Mouse (Mus musculus) adrenal gland, postnatal 10 days (tissue): ENCODE data around the gene Mnat1. TPM values are rescaled to one million over a fixed set of nuclear protein-coding genes. Genes with fewer than 3 reads are reported as not detected.
A peak's percentile ranks its signal among the peaks of the same experiment; 100 is the strongest.
"Not testable (repeated sequence)": the region's sequence is repeated elsewhere in the genome, so short reads cannot be mapped to it uniquely, and the experiment has no call there.

ENCODE experiments used
- DNase-seq: peaks from one replicate; pipeline ENCODE4 v3.0.0; 2021; ENCODE audit warnings: mixed read lengths
- long read RNA-seq, 2 experiments: library from polyadenylated mRNA; stranded (forward); transcript quantifications; one replicate each; pipeline ENCODE4 v2.0.0; 2021
- total RNA-seq, 2 experiments: library from RNA; stranded (reverse); gene quantifications; 2 replicates each; pipeline ENCODE4 v1.2.3; 2021

The Mnat1 gene
- total RNA-seq: 10 to 100 TPM; 23.0 to 30.2 TPM
- long read RNA-seq, experiment 1, transcript Mnat1-201 (8 exons, 2,505 nt): major isoform, 10 of 13 reads
- long read RNA-seq, experiment 1, partial matches to known transcripts: 2 of 13 reads
- long read RNA-seq, experiment 1, other reads (novel, unspliced or antisense): 1 of 13 reads
- long read RNA-seq, experiment 2, transcript Mnat1-201 (8 exons, 2,505 nt): major isoform, 6 of 7 reads
- long read RNA-seq, experiment 2, partial matches to known transcripts: 0 of 7 reads
- long read RNA-seq, experiment 2, other reads (novel, unspliced or antisense): 1 of 7 reads

GRCm38 (mm10) chr12:73123093-73124041, at the start of gene Mnat1:
Mnat1 (plus strand) TSS chr12:73123717.
- peak; percentile 92 for DNase-seq

- DNase-seq: not testable (repeated sequence)
These were observed 41.7 kb upstream of the Mnat1 start for GRCm38 (mm10) chr12:73081828-73082227.

GRCm38 (mm10) chr12:73083773-73084172, 39.7 kb upstream of the Mnat1 start:
- DNase-seq: no peak

GRCm38 (mm10) chr12:73085739-73086630, 37.5 kb upstream of the Mnat1 start:
- no peak for DNase-seq

GRCm38 (mm10) chr12:73087086-73087485, 36.4 kb upstream of the Mnat1 start:
- DNase-seq: no peak

GRCm38 (mm10) chr12:73088500-73088899, 35.0 kb upstream of the Mnat1 start:
- no peak for DNase-seq

- no peak for DNase-seq
These were observed 34.6 kb upstream of the Mnat1 start for GRCm38 (mm10) chr12:73088911-73089310.

GRCm38 (mm10) chr12:73090672-73091335, 32.7 kb upstream of the Mnat1 start:
- no peak for DNase-seq

GRCm38 (mm10) chr12:73094189-73094588, 29.3 kb upstream of the Mnat1 start:
- no peak for DNase-seq

- DNase-seq: no peak
These were observed 28.9 kb upstream of the Mnat1 start for GRCm38 (mm10) chr12:73094605-73095004.

- DNase-seq: not testable (repeated sequence)
These were observed 27.3 kb upstream of the Mnat1 start for GRCm38 (mm10) chr12:73096177-73096576.

GRCm38 (mm10) chr12:73098593-73098992, 24.9 kb upstream of the Mnat1 start:
- no peak for DNase-seq

- no peak for DNase-seq
These were observed 19.8 kb upstream of the Mnat1 start for GRCm38 (mm10) chr12:73103713-73104112.

GRCm38 (mm10) chr12:73107821-73108220, 15.7 kb upstream of the Mnat1 start:
- DNase-seq: no peak

- peak; percentile 49 for DNase-seq
These were observed 12.9 kb upstream of the Mnat1 start for GRCm38 (mm10) chr12:73110431-73111111.

- peak; percentile 68 for DNase-seq
These were observed 11.8 kb upstream of the Mnat1 start for GRCm38 (mm10) chr12:73111561-73112325.

GRCm38 (mm10) chr12:73112326-73113087, 11.0 kb upstream of the Mnat1 start:
- DNase-seq: peak; percentile 58

GRCm38 (mm10) chr12:73113196-73113595, 10.3 kb upstream of the Mnat1 start, which contains the start of gene Six4:
Six4 (minus strand) TSS chr12:73113456.
- DNase-seq: peak; percentile 84

- DNase-seq: no peak
These were observed 1.7 kb downstream of the Mnat1 start for GRCm38 (mm10) chr12:73125250-73125649.
